Mouse (Mus musculus) olfactory bulb, adult 2 months (tissue): Measurements from ENCODE around the gene Slc4a5.

Experiments used
- CTCF ChIP-seq: fragments of 200-500 bp; IDR thresholded peaks from 2 replicates; pipeline ENCODE4 v1.5.1; 2012; ENCODE audit warnings: low read depth, mild to moderate bottlenecking, low read length, moderate library complexity; ENCODE audit not compliant: insufficient read depth
- POLR2A ChIP-seq: fragments of 200-500 bp; IDR thresholded peaks from 2 replicates; pipeline ENCODE4 v1.6.1; 2012; ENCODE audit warnings: mild to moderate bottlenecking, low read depth, low read length, moderate library complexity; ENCODE audit not compliant: insufficient read depth

GRCm38 (mm10) chr6:83231486-83231885 is 11.9 kb downstream of the Slc4a5 start:
- TF ChIP-seq CTCF: no peak
- TF ChIP-seq POLR2A: no peak
